8 mouse cellular contexts compared by ENCODE assay signal in the genomic region with DNA sequence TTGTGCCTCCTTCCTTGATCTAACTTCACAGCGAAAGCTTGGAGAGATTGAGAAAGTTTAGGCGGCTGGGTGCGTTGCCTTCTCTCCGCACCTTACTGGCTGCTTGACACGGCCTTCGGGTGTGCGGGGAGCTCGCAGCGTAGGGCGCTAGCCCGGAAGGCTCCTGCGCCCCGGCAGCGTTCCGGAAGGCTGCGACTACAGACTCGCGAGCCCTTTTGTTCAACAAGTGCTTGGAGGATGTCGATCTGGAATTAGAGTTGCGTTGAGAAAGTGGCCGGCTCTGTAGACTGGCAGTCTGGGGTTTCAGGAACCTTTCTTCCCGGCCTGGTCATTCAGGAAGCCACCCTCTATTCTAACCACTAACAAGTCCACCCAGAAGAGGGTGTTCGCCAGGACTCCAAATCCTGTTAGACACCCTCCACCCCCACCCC. TPM values are rescaled to one million over a fixed set of nuclear protein-coding genes. Genes with fewer than 3 reads are reported as not detected.
DNase-seq lines count a peak whose midpoint lies in the region; ATAC-seq and TF ChIP-seq lines count a peak whose summit lies in the region.

No protein-coding gene starts in this region.

- H3K4me1 ChIP-seq in forebrain, embryonic 15.5 days = peaks cover 25% of the 10 kb centered on the region
- H3K4me1 ChIP-seq in lung, adult 2 months (ENCODE audit: control insufficient read depth, insufficient read depth, low read length) = peaks cover 33% of the 10 kb centered on the region
- H3K4me1 ChIP-seq in olfactory bulb, adult 2 months (ENCODE audit: control insufficient read depth, insufficient read depth, low read length) = peaks cover 25% of the 10 kb centered on the region

- no peaks in the 10 kb centered on the region for H3K36me3 ChIP-seq in forebrain, embryonic 15.5 days

- no peak for TF ChIP-seq POLR2A in lung, adult 2 months (IDR thresholded peaks at IDR 0.05; ENCODE audit: borderline replicate concordance, extremely low read depth, low read depth, low read length)
- TF ChIP-seq POLR2A in olfactory bulb, adult 2 months (IDR thresholded peaks at IDR 0.05; ENCODE audit: insufficient read depth, low read depth, low read length) = no peak

- peak overlapping the region; percentile 68 for H3K9ac ChIP-seq in forebrain, embryonic 15.5 days (replicated peaks)

- 0% methylated on average over 23 of the region's 23 CpGs for WGBS in forebrain, embryonic 15.5 days
- under 1% methylated on average over 23 of the region's 23 CpGs for WGBS in lung, adult 2 months
- WGBS in olfactory bulb, adult 2 months = under 1% methylated on average over 23 of the region's 23 CpGs

- no peak overlapping the region for H3K27ac ChIP-seq in forebrain, embryonic 15.5 days (replicated peaks)
- H3K27ac ChIP-seq in olfactory bulb, adult 2 months (ENCODE audit: insufficient read depth, low read depth, low read length) = no peak overlapping the region

- no peaks in the 10 kb centered on the region for H3K27me3 ChIP-seq in forebrain, embryonic 15.5 days

- TF ChIP-seq CTCF in lung, adult 2 months (IDR thresholded peaks at IDR 0.05; ENCODE audit: insufficient read depth, low read length) = no peak
- no peak for TF ChIP-seq CTCF in olfactory bulb, adult 2 months (IDR thresholded peaks at IDR 0.05; ENCODE audit: insufficient read depth, low read depth, low read length)

- peak overlapping the region; percentile 92 for H3K4me2 ChIP-seq in forebrain, embryonic 15.5 days (replicated peaks)

- DNase-seq in kidney, adult 18-20 months = peak; percentile 63
- DNase-seq in kidney, adult 11 months = no peak
- peak; percentile 19 for DNase-seq in adrenal gland, adult 8-10 months
- peak; percentile 64 for DNase-seq in lung, adult 2 months
- no peak for DNase-seq in frontal cortex, postnatal 14 days (ENCODE audit: low spot score in 2 of 2)

- peak overlapping the region; percentile 70 for H3K4me3 ChIP-seq in forebrain, embryonic 15.5 days
- H3K4me3 ChIP-seq in lung, adult 2 months (replicated peaks; ENCODE audit: extremely low read depth, low read depth, low read length) = peak overlapping the region; percentile 100
- peak overlapping the region; percentile 55 for H3K4me3 ChIP-seq in olfactory bulb, adult 2 months (ENCODE audit: insufficient read depth, low read depth, low read length)

- ATAC-seq in forebrain, embryonic 15.5 days (replicated peaks) = no peak
- peak; percentile 29 for ATAC-seq in inflammation-experienced regulatory T-cells, adult 6 months

- H3K9me3 ChIP-seq in forebrain, embryonic 15.5 days = no peaks in the 10 kb centered on the region

RNA-seq across cellular contexts. Expression of a gene that starts 1.2 kb away (rescaled TPM):
- total RNA-seq in adrenal gland, adult 8-10 months (2022) = 10 to 100 TPM; 18.8 to 34.0 (median 25.4) TPM
- 30.5 and 36.1 TPM in 2 replicates for polyA plus RNA-seq in forebrain, embryonic 15.5 days (2015; fragmentation: Nextera tagmentation; extraction: Ambion mirVana)
- 100 to 1,000 TPM in 1 of 3 experiments, 10 to 100 TPM in 2; 55.6 to 103 (median 69.5) TPM for polyA plus RNA-seq in inflammation-experienced regulatory T-cells, adult 6 months (2017; shearing (Covaris generic))
- 188 and 222 TPM in 2 replicates for polyA plus RNA-seq in lung, adult 2 months (2012; rRNA removed)
- not detected in 2 replicates for polyA plus RNA-seq in olfactory bulb, adult 2 months (2012; ENCODE audit: insufficient read depth, insufficient read length, low replicate concordance, missing spikeins)

Comparison
In these comparisons a context has a peak if more than half of its experiments do, and no peak if none do; other contexts are left out.
1. DNase-seq: peak in kidney, adult 18-20 months (single experiment), adrenal gland, adult 8-10 months (single experiment) and lung, adult 2 months (single experiment); none in kidney, adult 11 months (single experiment) and frontal cortex, postnatal 14 days (0 of 2).
2. RNA of a gene that starts 1.2 kb away (polyA plus RNA-seq): 188 to 222 TPM in lung, adult 2 months, 55.6 to 103 TPM in inflammation-experienced regulatory T-cells, adult 6 months and 30.5 to 36.1 TPM in forebrain, embryonic 15.5 days; not detected in olfactory bulb, adult 2 months; every median in the first group is over 10 times any median in the second.
3. Peak in every context shown above with its lines, with median percentiles within 50 percentile points of each other: H3K4me3 ChIP-seq.